Mouse (Mus musculus) B cell, adult 2 months (primary cell): ENCODE data around the gene Smug1.
A peak's percentile ranks its signal among the peaks of the same experiment; 100 is the strongest.

Source experiments
- DNase-seq, 2 experiments: peaks; one replicate each; pipeline ENCODE4 v3.0.0; 2022

Smug1 gene

DNA sequence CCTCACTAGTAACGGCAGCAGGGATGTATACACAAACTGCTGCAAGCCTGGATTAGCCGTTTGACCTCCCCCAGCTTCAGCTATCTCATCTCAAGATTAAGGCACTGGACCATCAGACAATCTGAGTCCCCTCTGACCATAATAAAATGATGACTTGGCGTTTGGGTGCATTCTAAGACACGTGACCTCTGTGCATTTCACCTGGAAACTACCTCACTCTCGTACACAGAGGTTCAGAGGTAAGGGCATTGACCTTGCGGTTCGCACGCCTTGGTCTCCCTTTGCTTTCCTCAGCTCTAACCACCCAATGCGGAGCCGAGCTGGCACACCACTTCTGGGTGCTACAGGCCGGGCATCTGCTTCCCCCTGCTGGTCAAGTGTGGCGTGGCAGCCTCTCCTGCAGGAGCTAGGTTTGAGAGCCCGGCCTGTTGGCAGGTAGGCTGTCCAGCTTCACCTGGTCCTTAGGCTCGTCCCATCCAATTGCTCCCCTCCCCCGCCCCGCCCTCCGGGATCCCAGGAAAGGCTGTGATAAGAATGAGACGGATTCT lies 10.1 kb upstream of the Smug1 start:
- DNase-seq = peak; percentile 91 to 93

DNA sequence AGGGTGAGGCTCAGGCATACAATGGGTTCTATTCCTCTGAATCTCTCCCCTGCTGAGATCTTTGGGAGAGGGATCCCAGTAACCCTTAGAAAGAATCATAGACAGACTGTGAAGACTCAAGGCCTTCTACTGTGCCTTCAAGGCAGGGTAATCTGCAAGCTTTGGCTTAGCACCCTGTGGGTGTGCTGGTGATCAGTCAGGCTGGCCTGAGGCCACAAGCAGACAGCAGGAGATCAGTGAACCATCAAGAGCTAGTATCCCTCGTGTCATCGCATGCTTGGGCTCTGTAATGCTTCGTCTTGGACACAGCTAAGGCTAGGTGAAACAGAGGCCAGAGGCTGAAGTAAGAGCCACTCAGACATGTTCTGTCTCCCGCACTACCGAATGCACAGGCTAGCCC lies 6.4 kb upstream of the Smug1 start:
- DNase-seq = no peak

DNA sequence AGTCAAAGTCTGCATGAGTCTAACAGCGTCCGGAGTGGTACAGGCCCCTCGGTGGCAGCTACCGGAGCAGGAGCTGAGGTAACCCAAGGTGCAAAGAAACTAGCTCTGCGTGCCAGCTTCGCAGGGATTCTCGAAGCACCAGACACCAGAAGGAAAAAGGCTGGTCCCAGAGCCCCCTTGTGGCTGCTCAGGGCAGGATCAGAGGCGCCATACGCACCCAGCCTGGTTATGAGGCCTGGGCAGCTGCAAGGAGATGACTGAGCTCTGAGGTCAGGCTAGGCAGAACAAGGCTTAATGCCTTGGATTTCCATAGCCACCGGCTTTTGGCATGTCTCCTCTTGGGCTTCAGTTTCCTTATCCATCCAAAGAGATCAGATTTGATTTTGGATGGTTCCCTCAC lies 5.6 kb upstream of the Smug1 start:
- peak; percentile 72 to 74 for DNase-seq

DNA sequence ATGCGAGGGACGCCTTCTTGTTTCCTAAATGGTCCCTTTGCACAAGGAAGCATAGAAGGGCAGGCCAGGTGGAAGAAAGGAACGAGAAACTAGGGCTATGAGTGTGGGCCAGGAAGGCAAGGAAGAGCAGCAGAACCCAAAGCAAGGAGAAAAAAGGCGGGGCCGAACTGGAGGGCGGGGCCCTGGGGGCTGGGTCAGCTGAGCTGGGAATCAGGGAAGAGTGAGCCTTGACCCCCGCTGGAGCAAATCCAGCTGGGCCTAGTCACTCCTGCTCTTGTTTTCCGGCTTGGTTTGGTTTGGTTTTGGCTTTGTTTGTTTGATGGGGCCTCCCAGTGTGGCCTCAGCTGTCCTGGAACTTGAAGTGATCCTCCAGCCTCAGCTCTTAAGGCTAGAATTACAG lies 4.4 kb upstream of the Smug1 start:
- no peak for DNase-seq

DNA sequence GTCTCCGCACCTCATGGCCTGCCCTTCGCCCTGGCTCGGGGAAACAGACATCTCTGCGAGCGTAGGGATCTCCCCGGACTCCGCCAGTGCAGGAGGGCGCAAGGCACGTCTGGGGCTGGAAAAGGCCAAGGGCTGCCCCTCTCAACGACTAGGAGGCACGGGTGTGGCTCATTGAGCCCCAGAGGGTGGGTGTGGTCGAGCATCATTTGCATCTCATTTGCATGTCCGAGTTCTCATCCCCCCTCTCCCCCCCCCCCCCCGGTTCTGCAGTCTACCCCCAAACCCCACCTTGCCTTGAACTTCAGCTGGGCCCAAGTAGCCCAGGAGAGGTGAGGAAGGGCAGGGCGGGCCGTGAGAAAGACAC lies 3.4 kb upstream of the Smug1 start:
- DNase-seq = peak; percentile 50 to 53

DNA sequence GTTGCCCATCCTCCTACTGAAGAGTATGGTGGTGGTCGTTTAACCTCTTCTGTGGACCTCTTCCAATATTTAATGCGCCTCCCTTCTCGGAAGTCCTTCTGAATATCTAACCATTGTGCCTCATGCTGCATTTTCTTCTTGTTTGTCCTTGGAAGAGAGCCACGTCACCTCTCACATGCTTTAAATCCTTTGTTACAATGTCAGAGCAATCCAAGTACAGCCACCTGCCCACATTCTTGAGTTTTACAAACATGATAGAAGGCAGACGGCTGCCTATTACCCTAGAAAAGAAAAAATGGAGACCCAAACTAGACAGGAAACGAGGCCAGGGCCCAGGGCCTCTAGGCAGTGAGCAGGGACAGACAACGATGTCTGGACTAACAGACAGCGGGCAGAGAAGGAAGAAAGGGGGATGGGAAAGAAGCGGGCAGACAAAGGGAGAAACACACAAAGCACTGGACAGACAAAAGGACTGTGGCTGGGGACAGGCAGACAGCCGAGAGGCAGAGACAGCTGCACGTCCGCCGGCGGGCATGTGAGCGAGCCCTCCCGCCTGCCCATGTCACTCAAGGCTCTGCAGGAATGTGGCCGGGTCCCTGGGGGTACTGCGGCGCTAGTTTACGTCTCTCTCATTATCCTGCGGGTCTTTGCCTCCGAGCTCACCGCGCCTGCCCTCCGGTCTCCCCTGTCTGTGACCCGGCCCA lies 2.9 kb upstream of the Smug1 start:
- DNase-seq = no peak

DNA sequence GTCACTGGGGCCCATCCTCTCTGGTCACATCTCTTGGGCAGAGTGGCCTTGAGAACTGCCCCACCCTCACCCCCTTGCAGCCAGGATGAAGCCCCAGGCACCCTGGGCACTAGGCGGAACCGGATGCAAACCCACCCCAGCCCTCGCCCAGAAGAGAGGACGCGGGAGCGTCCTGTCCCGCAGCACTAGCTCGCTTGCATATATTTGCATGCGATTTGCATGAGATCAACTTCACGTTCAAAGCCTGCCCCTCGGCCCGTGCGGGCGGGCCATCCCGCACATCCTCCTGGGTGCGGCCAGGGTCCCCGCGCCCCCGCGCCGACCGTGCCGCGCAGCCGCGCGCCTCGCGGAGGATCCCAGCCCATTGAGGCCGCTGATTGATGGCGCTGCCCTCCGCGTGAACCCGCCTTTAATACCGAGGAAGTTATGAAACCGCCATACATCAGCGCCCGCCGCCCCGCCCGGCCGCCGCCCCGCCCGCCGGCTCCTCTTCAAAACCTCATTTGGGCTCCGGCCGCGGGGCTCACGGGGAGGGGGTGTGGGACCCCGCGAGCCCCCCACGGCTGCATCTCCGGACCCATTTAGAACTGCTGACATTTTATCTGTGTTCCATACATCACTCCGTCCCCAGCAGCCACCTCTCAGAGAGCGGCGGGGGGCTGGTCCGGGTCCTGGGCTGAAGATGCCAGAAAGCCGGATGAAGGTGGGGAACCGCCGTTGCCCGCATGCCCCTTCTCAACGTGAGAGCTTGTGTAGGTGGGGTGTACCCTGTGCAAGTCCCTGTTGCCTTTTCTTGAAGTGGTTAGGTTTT lies 2.1 kb upstream of the Smug1 start:
- DNase-seq = peak; percentile 73 to 74

DNA sequence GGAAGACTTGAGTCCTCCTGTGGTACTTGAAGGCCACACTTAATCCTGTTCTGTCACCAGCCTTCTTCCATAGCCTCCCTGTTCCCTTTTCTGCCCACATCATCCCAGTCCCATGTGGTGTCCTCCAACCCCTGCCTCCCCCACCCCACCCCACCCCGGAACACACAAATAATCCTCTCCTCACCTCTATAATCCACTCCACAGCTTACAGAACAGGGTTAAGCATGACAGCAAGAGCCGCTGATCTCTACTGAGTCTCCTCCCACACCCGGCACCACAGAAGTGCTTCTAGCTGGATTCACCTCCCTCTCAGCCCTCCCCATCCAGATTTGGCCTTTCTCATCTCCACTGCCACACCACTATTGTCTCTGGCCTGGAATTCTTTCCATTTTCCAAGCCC lies 894 bp upstream of the Smug1 start:
- no peak for DNase-seq

DNA sequence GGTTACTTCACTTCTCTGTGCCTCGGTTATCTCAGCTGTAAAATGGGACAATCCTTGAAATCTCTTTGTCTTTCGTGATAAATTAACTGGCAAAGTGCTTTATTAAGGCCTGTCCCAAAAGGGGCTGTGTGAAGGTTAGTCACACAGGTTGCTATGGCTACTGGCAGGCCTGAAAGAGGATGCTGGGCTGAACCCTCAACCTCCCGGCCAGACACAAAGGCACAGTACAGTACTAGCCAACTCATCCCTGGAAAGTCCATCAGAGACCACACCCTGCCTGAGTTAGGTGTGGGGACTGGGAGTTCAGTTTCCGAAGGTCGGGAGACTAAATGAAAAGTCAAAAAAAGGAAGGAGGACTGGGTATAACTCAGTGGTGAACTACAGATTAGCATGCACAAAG lies 968 bp downstream of the Smug1 start:
- DNase-seq = no peak

DNA sequence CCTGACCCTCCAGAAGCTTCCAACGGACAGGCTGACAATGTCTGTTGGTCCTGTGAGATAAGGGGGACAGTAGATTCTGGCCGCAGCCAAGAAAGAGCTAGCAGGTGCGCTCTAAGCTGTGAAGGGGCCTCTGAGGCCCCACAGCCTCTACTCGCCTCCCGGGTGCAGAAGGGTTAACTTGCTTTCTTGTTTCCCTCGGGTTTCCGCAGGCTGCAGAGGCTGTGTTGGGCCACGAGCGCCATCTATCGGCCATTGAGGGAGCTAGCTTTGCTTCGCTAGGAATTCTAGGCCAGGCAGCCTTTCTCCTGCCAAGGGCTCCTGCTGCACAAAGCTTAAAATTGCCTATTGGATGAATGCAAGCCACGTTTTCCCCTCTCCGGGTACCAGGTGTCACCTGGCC lies 1.5 kb downstream of the Smug1 start:
- DNase-seq = peak; percentile 87 to 88

DNA sequence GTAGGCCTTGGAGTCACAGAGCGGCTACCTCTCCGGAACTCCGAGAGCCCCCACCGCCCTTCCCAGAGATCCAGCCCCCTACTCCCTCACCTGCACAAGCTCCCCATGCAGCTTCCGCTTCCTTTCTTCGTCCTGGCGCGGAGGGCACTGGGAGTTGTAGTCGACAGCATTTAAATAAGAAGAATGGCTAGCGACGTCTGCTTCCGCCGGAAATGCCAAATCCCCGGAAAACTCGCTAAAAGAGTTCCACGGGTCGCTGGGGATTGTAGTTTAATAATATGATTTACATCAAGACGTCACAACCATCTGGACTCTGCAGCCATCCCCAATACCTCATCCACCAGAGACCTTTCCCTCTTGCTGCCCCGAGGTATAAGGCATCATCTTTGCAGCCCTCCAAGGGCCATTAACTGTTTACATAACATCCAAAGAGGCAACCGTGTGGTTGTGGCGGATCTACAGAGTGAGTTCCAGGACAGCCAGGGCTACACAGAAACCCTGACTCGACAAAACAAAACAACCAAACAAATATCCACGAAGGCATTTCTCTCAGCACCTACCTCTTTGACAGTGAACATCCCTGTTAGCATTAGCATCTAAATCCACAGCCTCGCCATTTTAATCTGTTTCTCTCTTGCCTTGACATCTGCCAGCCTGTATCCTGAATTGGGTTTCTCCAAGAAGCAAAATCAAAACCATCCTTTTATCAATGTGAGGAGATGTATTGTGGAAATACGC lies 3.5 kb downstream of the Smug1 start:
- peak; percentile 85 to 86 for DNase-seq

DNA sequence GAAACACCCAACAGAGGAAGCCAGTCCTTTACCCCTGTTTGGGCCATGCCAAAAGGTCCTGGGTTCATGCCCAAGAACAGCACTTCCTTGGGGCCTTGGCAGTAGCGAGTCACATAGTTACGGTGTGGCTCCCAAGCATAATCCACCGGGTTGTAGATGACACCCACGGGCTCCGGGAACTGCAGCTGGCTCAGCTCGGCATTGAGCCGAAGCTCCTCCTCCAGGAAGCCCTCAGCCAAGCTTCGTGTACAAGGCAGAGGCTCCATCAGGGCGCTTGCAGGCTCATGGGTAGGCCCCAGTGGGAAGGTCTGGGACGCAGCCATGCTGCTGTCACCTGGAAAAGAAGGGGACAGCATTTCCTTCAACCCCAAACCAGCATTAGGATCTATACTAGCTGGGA lies 9.3 kb downstream of the Smug1 start:
- no peak for DNase-seq

DNA sequence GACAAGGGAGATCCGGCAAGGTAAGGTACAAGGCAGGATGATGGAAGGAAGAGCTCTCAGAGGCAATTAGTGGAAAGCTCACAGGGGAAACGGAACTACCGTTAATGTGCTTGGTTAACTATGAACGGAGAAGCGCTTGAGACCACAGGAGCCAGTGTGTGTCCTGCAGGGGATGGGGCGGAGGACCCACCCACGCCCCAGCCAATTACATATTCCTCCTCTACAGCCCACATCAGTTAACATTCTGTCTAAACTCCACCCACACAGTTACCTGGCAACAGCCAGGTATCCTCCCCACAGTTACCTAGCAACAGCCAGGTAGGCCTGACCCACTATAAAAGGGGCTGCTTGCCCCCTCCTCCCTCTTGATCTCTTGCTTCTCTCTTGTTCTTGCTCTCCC lies 10.0 kb downstream of the Smug1 start:
- no peak for DNase-seq

DNA sequence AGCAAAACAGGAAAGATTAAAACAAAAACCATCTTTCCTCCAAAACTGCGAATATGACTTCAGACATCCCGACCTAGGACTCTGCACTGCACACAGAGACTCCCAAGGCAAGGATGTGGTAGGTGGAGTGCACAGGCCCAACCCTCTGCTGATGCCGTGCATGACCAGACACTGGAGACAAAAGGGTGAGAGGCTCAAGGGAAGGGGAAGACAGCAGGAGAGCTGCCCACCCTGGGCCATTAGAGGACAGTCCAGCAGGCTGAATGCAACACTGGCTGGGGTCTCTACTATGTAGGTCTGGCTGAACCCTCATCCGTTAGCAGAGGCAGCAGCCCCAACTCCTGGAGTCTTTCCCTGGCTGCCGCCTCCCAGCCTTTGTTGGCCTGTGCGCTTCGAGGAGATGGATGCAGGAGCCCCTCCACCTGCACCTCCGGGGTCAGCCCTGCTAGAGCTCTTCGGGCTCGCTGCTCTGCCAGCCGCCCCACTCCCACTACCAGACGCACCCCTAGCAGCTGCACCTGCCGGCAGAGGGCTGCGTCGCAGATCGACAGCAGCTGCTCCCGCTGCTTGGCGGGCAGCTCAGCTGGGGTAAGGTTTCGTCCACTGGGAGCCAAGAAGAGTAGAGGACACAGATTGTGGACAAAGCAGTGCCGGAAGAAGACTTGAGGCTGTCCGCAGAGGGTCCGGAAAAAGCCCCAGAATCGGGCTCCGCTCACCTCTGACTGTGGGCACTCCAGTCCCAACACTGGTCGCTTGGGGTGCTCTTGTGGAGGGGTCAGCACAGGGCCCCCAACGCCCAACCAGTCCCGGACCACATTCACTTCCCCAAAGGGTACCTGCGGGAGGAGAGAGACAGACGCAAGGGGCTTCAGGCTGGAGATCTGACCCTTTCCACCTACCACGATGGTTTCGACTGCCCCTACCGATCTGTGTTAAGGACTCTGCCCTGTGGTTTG lies 11.2 kb downstream of the Smug1 start:
- DNase-seq = no peak

DNA sequence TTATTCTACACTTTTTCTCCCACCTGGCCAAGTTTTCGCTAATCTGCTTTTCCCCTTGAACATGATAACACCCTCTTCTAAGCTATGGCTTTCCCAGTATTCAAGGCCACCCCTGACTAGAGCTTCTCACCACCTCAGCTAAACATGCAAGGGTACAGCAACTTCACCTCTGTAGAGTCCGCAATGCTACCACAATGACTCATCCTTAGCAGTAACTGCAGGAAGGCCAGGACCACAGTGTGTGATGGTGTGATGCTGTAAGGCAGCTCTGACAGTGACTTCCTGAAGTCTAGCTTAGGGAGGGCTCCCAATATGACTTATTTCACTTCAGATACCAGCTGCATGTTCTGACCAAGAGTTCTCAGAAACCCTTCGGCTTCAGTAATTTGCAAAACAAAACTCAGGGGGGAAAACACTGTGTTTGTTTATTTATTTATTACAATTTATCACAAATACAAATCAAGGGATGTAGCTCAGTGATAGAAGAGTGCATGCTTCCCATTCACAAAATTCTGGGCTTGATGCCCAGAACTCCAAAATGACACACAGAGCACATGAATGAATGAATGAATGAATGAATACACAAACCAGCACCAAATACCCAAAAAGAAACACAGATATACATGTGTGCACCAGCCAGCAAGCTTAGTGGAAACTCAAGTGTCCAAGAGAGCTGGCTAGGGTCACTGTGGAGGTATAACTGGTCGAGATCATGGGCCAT lies 13.8 kb downstream of the Smug1 start:
- DNase-seq = no peak

DNA sequence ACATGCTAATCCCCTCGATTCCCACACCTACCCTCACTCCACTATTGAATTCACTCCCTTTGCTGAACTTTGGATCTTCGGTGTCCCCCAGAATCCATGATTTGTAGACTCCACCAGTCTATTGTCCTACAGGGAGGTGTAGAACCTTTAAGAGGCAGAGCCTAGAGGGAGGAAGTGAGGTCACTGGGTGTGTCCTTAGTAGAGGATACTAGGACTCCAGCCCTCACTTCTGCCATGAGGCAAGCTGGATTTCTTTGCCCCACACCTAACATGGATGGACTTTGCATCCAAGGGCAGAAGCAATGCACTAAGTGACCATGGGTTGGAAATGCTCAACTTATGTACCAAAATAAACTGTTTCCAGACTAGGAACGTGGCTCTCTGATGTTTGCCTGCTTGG lies 14.5 kb downstream of the Smug1 start:
- DNase-seq = no peak

DNA sequence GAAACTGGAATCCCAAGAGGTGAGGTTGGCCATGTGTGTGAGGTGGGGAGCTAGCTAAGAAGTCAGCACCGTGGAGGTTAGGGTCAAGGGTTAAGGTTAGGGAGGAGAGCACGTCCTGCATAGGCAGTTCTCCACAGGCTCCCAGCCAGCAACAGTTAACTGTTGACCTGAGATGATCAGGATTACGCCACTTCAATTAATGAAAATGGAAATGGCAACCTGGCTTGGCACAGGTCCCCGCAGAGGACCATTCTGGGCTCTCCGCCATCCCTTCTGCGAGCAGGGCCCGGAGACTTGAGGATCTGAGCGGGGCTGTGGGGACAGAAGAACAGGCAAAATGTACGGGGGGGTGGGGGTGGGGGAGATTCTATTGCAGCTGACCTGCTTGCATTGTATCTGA lies 19.1 kb downstream of the Smug1 start:
- DNase-seq = no peak

DNA sequence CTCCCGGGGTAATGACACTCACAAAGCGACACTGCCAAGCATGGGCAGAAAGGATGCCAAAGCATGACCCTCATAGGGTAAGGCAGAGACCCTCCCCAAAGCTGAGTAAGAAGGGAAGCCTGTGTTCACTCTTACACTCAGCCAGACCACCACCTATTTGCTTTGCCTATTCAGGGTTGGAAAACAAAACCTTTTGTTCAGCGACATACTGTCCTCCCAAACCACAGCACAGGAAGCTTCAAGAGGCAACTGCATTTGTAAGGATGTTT lies 19.5 kb downstream of the Smug1 start:
- DNase-seq = no peak

DNA sequence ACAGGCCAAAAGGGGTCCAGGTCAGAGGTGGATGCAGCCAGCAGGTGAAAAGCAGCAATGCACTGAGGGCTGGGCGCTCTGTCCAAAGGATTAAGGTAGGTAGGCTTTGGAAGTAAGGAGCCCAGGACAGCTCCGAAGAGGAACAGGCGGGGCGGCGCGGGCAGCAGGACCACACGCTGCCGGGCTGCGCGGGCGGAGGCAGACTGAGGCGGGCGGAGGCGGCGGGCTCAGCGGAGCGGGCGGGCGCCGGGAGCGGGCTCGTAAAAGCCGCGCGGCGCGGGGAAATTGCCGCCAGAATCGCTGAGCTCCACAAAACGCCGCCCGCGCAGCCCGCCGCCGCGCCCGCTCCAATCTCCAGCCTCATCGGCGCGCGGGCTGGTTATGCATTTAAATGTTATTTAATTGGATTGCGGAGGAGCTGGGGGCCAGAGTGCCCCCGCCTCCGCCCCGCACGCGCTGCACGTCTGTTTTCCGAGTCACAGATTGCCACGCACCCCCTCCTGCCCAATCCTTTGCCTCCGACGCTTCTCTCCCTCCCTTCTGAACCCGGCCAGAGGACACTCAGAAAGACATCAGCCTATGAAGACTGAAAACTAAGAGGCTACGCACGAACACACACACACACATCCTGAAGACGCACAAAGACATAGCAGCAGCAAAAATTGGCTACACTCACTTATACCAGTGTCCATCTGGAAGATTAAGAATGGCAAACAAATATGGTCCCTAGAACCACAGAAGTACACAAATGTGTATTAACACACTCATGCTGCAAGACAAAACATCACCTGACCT lies 20.1 kb downstream of the Smug1 start:
- DNase-seq = no peak

DNA sequence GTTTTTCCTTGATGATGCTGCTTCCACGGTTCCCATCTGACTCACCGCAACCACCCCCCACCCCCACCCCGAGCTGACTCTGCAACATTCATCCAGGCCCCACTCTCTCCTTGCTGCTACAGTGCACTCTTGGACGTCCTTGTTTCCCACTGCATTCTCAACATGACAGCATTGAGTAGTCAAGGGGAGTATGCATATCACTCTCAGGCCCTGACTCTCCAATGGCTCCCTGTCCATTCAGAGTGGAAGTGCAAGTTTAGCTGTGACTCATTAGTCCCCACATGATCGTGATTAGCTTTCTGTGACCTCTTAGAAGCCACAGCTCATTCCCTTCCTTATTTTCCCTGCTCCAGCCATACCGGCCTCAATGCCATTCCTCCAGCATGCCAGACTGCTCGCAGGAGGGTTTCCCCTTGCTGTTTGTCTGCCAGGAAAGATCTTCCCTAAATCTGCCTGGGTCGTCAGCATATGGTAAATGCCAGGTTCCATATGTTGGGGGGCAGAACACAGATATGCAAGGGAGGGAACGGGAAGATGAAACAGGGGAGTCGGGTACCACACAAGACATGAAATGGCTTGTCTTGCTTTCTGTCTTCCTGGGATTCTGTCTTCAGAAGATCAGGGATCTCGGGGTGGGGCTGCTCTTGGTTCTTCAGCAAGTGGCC lies 21.1 kb downstream of the Smug1 start:
- DNase-seq = no peak

DNA sequence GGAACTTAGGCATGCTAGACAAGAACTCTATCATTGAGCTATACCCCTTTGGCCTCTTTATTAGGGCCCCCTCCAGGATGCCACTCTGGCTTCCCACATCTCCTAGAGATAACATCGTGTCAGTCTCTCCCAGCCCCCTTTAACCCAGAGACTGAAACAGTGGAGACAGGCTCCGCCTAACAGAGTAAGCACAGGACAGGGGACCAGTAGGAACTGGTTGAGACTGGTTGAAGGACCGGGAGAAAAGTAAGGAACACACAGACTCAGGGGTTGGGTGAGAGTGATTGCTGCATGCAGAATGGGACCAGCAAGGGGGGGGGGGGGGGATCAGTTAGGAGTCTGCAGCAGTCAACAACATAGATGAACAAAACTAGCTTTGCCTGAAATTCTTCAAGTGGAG lies 22.7 kb downstream of the Smug1 start:
- no peak for DNase-seq
